Mouse (Mus musculus): ENCODE results near the gene Fam98a. TPM values are rescaled to one million over a fixed set of nuclear protein-coding genes. Genes with fewer than 3 reads are reported as not detected.

Gene Fam98a
- 10 to 100 TPM; 59.9 to 68.3 TPM for total RNA-seq (2021)
- long read RNA-seq, transcript Fam98a-201 (8 exons, 2,817 nt): major isoform, 10 of 13 reads
- long read RNA-seq, partial matches to known transcripts: 3 of 13 reads
- long read RNA-seq, other reads (novel, unspliced or antisense): 0 of 13 reads

- peak; percentile 97 to 98 for DNase-seq (ENCODE audit: low spot score in 2 of 2)
Measured at GRCm38 (mm10) chr17:75551512-75552400, at the start of gene Fam98a. Gene Fam98a, minus strand, starts transcription at chr17:75551946.

DNA sequence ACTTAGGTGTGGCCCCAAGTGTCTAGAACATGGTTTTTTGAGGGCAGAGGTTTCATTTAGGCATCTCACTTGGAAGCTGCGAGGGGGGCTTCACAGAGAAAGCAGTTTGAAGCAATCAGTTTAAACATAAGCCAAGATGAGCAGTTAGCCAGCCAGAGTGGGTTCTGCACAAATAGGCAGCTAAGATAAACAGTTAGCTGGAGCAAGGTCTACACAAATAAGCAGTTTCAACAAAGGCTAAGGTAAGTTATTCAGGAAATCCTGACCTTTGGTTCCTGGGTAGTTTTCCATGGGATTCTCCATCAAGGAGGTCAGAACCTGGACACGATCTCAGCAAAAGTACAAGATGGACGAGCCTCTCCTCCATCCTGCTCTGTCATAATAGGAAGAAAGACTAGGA, 46.9 kb upstream of the Fam98a start:
- no peak for DNase-seq (ENCODE audit: low spot score in 2 of 2)

DNA sequence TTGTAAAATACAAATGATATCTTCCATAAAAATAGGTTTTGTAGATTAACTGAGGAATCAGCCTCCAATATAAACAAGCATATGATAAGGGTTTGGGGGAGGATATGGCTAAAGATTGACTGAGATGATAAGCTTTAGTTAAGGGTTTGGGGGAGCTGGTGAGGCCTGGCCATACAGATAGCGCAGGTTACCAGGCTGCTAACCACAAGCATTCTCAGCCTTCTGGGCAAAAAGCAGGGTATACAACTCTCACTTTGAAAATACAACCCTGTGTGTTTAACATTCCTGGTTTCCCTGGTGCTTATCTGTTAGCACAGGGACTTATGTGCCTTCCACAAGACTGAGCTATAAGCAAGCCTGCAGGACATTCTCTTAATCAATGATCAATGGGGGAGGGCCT, 31.0 kb upstream of the Fam98a start:
- no peak for DNase-seq (ENCODE audit: low spot score in 2 of 2)

DNA sequence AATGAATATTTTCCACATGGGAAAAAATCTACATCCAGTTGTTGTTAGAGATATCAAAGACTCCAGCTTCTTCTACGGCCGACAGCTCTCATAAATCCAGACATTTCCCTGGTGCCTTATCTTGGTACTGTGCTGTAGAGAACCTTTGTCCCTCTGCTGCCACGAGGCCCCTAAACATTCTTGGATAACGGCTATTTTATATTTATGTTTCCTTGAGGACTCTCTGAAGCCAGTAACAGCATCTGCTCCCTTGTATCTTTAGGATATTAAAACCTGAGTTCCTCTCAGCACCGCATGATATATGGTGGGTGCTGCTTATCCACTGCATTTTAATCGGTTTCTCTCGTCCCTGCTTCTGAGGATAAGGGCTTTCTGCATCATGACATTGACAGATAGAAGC, 23.9 kb upstream of the Fam98a start:
- DNase-seq (ENCODE audit: low spot score in 2 of 2): no peak

DNA sequence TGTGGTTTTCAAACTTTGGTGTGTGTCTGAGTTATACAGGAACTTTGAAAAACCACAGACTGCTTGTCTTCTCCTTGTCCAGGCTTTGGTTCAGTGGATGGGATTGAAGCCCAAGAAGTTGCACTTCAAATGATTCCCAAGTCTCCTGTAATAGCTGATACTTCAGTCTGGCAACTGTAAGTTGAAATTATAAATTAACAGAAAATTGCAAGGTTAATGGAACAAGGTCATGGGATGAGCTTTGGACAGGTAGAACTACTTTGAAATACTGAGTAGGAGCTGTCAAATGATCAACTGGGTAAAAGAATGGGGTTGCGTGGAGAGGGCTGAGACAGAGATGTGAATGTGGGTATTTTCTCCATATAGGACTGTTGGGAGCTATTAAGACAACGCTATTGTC, 6.3 kb upstream of the Fam98a start:
- no peak for DNase-seq (ENCODE audit: low spot score in 2 of 2)

DNA sequence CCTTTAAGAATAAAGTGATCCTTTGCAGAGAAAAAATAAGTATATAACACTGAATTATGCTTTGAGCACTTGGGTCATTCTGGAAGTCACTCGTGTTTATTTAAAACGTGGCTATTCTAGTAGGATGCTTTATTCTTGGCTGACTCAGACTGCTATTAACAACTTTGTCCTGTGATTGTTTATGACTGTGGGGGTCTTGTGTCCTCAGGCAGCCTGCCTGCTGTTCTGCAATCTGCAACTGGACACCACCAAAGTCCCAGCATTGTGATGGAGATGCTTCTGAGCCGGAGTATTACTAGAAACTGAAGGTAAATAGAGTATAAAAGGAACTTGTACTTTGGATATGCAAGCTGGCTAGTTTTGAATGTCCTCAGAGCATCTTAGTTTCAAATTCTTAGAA, 5.3 kb upstream of the Fam98a start:
- no peak for DNase-seq (ENCODE audit: low spot score in 2 of 2)

GRCm38 (mm10) chr17:75550771-75551413, 854 bp downstream of the Fam98a start:
- peak in 1 of 2 experiments; percentile 28 for DNase-seq (ENCODE audit: low spot score in 2 of 2)

GRCm38 (mm10) chr17:75544262-75544661, 7.5 kb downstream of the Fam98a start:
- no peak for DNase-seq (ENCODE audit: low spot score in 2 of 2)

GRCm38 (mm10) chr17:75543434-75543833, 8.3 kb downstream of the Fam98a start:
- no peak for DNase-seq (ENCODE audit: low spot score in 2 of 2)

DNA sequence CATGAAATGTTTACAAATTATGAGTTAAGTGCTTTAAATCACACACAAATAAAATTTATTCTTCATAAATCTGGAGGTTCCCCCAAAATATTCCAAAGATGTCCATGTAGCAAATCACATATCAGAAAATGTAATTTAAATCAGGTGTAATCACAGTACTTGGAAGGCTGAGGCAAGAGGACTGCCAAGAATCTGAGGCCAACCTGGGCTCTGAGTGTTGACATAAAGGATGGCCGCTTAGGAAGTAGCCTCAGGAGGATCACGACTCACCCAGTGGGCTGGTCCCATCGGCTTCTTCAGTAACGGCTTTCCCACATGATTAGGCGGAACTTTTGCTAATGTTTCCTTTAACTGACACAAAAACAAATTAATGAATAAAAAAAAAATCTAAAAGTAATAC, 11.9 kb downstream of the Fam98a start:
- no peak for DNase-seq (ENCODE audit: low spot score in 2 of 2)

- DNase-seq (ENCODE audit: low spot score in 2 of 2): no peak
Measured at GRCm38 (mm10) chr17:75539130-75539529, 12.6 kb downstream of the Fam98a start.

GRCm38 (mm10) chr17:75538431-75538830, 13.3 kb downstream of the Fam98a start:
- DNase-seq (ENCODE audit: low spot score in 2 of 2): no peak

- DNase-seq (ENCODE audit: low spot score in 2 of 2): no peak
Measured at GRCm38 (mm10) chr17:75537050-75537445, 14.7 kb downstream of the Fam98a start.

- DNase-seq (ENCODE audit: low spot score in 2 of 2): peak; percentile 41 to 54
Measured at GRCm38 (mm10) chr17:75536396-75537049, 15.2 kb downstream of the Fam98a start.

GRCm38 (mm10) chr17:75535612-75536011, 16.1 kb downstream of the Fam98a start:
- no peak for DNase-seq (ENCODE audit: low spot score in 2 of 2)

DNA sequence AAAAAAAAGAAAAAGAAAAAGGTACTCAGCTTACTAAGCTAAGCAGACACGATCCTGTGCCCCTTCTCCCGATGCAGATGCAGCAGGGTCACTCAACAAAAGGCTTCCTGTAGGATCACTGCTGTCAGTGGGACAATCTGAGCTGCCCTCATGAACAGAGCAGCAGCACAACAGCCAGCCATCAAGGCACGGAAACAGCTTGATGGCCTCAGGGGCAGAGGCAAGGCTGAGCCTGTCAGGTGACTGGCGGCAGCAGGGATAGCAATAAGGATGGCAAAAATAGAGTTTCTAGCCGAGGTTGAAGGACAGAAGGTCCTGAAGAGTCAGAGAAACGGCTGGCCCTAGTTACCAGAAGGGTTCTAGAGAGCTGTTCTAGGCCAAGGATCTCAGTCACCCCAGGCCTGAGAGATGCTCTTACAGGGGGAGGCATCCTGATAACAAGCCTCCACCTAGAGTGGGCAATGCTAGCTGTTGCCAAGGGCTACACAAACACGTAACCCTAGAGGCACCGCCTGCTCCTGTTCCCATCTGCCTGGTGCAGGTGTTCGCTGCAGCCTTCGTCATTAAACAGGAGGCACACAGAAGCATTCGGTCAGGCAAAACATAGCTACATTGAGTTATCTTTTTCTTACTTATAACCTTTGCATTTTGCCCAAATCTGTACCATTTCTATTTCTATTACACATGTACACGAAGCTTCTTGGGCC, 17.3 kb downstream of the Fam98a start:
- DNase-seq (ENCODE audit: low spot score in 2 of 2): no peak

- no peak for DNase-seq (ENCODE audit: low spot score in 2 of 2)
Measured at GRCm38 (mm10) chr17:75532469-75532986, 19.2 kb downstream of the Fam98a start.

DNA sequence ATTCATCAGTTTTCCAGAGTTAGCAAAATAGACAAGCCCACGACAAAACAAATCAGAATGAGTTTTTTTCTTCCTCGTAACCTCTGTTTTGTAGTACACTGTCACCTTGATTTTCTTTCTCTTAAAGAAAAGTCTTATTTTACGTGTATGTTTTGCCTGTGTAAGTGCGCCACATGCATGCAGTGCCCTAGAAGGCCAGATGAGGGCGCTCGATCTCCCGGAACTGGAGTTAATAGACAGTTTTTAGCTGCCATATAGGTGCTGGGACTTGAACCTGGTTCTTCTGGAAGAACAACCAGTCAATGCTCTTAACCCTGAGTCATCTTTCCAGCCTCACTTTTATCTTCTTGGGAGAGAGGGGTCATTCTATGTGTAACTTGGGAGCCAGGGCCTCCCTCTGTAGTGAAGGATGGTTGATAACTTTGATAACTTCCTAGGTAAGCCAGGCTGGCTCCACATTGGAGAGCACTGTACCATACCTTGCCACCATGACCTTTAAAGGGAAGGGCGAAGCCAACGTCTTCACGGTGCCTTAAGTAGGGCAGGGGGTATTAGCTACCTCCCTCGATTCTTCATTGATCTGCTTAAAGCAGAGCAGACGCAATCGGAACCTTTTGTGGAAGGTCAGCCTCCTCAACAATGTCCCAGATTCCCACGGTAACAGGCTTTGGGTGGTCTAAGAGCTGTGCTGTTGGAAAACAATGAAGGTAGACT, 22.4 kb downstream of the Fam98a start:
- no peak for DNase-seq (ENCODE audit: low spot score in 2 of 2)

- DNase-seq (ENCODE audit: low spot score in 2 of 2): no peak
Measured at GRCm38 (mm10) chr17:75526411-75526810, 25.3 kb downstream of the Fam98a start.

- DNase-seq (ENCODE audit: low spot score in 2 of 2): no peak
Measured at GRCm38 (mm10) chr17:75523812-75524211, 27.9 kb downstream of the Fam98a start.

Data from layer of hippocampus, postnatal 10 days (tissue).